Mouse (Mus musculus): ENCODE measurements around the gene Alg10b. TPM values are rescaled to one million over a fixed set of nuclear protein-coding genes. Genes with fewer than 3 reads are reported as not detected.
"Not testable (repeated sequence)": the region's sequence is repeated elsewhere in the genome, so short reads cannot be mapped to it uniquely, and the experiment has no call there.

Alg10b gene
- 30.7 and 42.1 TPM in 2 replicates for polyA plus RNA-seq (2014; fragmentation: Nextera tagmentation; extraction: Ambion mirVana)

DNA sequence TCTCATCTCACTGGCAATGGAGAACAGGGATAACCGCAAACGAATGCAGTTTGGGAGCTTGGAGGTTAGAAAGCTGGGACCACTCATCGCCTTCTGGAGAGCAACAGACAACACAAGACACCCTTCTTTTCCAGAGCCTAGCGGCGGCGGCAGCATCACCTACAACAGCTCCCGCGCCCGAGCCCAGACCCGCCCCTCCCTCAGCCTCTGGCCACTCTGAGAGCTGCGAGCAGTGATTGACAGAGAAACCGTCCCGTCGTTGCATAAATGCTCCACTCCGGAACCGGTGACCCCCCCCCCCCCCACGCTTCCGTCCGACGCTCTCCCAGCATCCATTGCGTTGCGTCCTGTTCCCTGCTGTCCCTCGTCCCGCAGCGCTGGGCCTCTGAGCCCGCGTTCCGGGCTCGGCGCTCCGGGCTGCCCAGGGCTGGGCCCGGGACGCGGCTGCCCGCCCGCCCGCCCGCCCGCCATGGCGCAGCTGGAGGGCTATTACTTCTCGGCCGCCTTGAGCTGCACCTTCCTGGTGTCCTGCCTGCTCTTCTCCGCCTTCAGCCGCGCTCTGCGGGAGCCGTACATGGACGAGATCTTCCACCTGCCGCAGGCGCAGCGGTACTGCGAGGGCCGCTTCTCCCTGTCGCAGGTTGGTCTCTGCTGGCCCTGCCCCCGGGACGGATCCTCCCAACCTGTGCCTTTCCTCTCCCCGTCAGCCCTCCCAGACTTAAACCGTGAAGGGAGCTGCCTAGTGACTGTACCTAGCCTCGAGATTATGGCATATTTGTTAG lies at the start of gene Alg10b:
Alg10b (plus strand) TSS at position 343 of the 782 bp plus-strand sequence.
- Histone ChIP-seq H3K4me2 (replicated peaks; ENCODE audit: low read depth, low read length) (peak within 1 kb of the TSS; percentile 65), H3K27ac (ENCODE audit: low read depth, low read length) (peak within 1 kb of the TSS; percentile 85; the same call in 1 of the 2 replicates), H3K4me3 (ENCODE audit: low read length) (peak within 1 kb of the TSS; percentile 91), H3K9ac (ENCODE audit: low read depth, low read length) (peak within 1 kb of the TSS; percentile 90), H3K27me3 (ENCODE audit: control insufficient read depth, insufficient read depth, low read length) (no peaks in the 10 kb centered on the region), H3K4me1 (ENCODE audit: control insufficient read depth, insufficient read depth, low read length) (peaks cover 6% of the 10 kb centered on the region; the same call in 1 of the 2 replicates), H3K9me3 (ENCODE audit: control insufficient read depth, low read length) (no peaks in the 10 kb centered on the region), H3K36me3 (ENCODE audit: control insufficient read depth, insufficient read depth, low read length) (peaks cover 24% of the 10 kb centered on the region)
- ATAC-seq (ENCODE audit: low FRiP score, low TSS enrichment): peak; percentile 100
- WGBS: under 1% methylated on average over 44 of the region's 59 CpGs

DNA sequence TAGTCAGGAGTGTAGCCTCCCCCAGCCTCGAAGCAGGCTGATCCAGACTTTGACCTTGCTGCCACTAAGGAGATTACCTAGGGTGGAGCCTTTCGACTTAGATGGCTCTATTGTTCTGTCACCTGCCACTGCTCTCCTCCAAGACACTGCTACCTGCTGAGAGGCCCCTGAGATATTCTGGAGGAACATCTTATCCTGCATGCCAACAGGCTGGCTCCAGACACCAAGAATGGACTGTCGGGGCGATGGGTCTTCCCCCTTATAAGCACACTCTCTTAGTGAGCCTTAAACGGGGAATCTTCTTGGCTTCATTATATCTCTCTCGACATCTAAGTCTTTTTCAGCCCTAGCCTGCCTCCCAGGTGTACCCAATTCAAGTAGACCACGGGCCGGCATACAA lies 41.0 kb upstream of the Alg10b start:
- H3K27ac ChIP-seq (ENCODE audit: low read depth, low read length); H3K4me2 ChIP-seq (replicated peaks; ENCODE audit: low read depth, low read length); ATAC-seq (ENCODE audit: low FRiP score, low TSS enrichment); H3K4me1 ChIP-seq (ENCODE audit: control insufficient read depth, insufficient read depth, low read length); H3K9ac ChIP-seq (ENCODE audit: low read depth, low read length); H3K4me3 ChIP-seq (ENCODE audit: low read length); H3K36me3 ChIP-seq (ENCODE audit: control insufficient read depth, insufficient read depth, low read length); H3K27me3 ChIP-seq (ENCODE audit: control insufficient read depth, insufficient read depth, low read length); H3K9me3 ChIP-seq (ENCODE audit: control insufficient read depth, low read length): not testable (repeated sequence)
- WGBS: 81% methylated on average over 8 of the region's 8 CpGs

DNA sequence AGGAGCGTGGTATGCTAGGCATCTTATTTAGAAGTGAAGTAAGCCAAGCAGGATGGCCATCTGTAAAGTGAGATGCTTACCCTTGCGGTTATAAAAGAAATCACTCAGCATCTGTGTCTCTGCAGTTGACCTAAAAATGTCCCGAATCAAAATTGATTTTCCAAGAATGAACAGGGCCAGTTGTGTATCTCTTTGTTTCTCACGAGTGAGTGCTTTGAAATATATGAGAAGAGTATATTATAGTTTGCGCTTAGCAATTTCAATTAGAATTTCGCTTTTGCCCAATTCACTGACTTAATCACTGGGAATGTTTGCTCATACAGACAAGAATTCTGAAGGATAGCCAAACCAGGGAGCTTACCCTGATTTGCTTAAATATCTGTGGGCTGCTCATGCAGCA lies 40.6 kb upstream of the Alg10b start:
- H3K4me3 ChIP-seq (ENCODE audit: low read length): no peak overlapping the region
- no peak overlapping the region for H3K4me2 ChIP-seq (replicated peaks; ENCODE audit: low read depth, low read length)
- H3K4me1 ChIP-seq (ENCODE audit: control insufficient read depth, insufficient read depth, low read length): no peaks in the 10 kb centered on the region
- no peaks in the 10 kb centered on the region for H3K36me3 ChIP-seq (ENCODE audit: control insufficient read depth, insufficient read depth, low read length)
- H3K9ac ChIP-seq (ENCODE audit: low read depth, low read length): no peak overlapping the region
- H3K9me3 ChIP-seq (ENCODE audit: control insufficient read depth, low read length): no peaks in the 10 kb centered on the region
- no peak overlapping the region for H3K27ac ChIP-seq (ENCODE audit: low read depth, low read length)
- no peak for ATAC-seq (ENCODE audit: low FRiP score, low TSS enrichment)
- H3K27me3 ChIP-seq (ENCODE audit: control insufficient read depth, insufficient read depth, low read length): no peaks in the 10 kb centered on the region
- WGBS: 91% methylated on average over 6 of the region's 6 CpGs

DNA sequence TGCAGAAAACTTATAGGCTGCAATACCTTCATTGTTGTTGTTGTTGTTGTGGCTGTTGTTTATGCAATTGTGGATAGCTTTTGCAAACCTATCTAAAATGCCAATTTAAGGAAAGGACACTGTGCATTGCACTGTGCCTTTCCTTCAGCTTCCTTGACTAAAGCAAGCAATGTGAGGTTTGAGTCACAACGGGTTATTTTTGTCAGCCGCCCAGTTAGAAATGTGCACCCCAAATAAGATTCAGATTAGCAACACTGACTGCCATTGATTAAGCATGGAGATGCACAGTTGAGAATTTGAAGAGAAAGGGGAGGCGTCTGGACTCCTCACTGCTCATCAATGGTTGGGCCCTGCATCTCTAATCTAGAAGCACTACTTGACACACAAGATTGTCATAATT lies 39.4 kb upstream of the Alg10b start:
- Histone ChIP-seq H3K36me3 (ENCODE audit: control insufficient read depth, insufficient read depth, low read length) (no peaks in the 10 kb centered on the region), H3K27ac (ENCODE audit: low read depth, low read length) (no peak overlapping the region), H3K9me3 (ENCODE audit: control insufficient read depth, low read length) (no peaks in the 10 kb centered on the region), H3K4me1 (ENCODE audit: control insufficient read depth, insufficient read depth, low read length) (no peaks in the 10 kb centered on the region), H3K4me2 (replicated peaks; ENCODE audit: low read depth, low read length) (no peak overlapping the region), H3K27me3 (ENCODE audit: control insufficient read depth, insufficient read depth, low read length) (no peaks in the 10 kb centered on the region), H3K9ac (ENCODE audit: low read depth, low read length) (no peak overlapping the region), H3K4me3 (ENCODE audit: low read length) (no peak overlapping the region)
- no peak for ATAC-seq (ENCODE audit: low FRiP score, low TSS enrichment)
- WGBS: 93% methylated on average over 3 of the region's 3 CpGs

DNA sequence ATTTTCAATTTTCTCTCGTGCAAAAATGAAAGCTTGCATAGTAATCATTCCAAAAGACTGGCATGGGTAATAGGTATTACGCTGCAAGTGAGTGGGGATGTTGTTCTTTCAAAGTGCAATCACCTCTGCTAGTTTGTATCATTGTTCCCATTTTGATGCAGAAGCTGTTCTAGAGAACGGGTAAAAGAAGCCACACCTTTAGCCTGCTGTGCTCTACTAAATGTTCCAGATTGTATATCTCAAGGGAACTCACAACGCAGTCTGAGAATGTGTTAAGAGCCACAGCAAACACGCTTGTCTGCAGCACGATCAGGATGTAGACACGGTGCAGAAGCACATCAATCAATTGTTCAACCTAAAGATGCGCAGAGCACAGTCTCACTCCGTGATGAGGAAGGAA lies 34.6 kb upstream of the Alg10b start:
- H3K4me1 ChIP-seq (ENCODE audit: control insufficient read depth, insufficient read depth, low read length): no peaks in the 10 kb centered on the region
- no peak overlapping the region for H3K27ac ChIP-seq (ENCODE audit: low read depth, low read length)
- H3K36me3 ChIP-seq (ENCODE audit: control insufficient read depth, insufficient read depth, low read length): no peaks in the 10 kb centered on the region
- no peak for ATAC-seq (ENCODE audit: low FRiP score, low TSS enrichment)
- H3K9ac ChIP-seq (ENCODE audit: low read depth, low read length): no peak overlapping the region
- no peak overlapping the region for H3K4me2 ChIP-seq (replicated peaks; ENCODE audit: low read depth, low read length)
- H3K4me3 ChIP-seq (ENCODE audit: low read length): no peak overlapping the region
- H3K9me3 ChIP-seq (ENCODE audit: control insufficient read depth, low read length): 0 out of 2 replicates have a peak, but pooled peaks cover 3% of the 10 kb centered on the region
- WGBS: 81% methylated on average over 9 of the region's 9 CpGs
- no peaks in the 10 kb centered on the region for H3K27me3 ChIP-seq (ENCODE audit: control insufficient read depth, insufficient read depth, low read length)

DNA sequence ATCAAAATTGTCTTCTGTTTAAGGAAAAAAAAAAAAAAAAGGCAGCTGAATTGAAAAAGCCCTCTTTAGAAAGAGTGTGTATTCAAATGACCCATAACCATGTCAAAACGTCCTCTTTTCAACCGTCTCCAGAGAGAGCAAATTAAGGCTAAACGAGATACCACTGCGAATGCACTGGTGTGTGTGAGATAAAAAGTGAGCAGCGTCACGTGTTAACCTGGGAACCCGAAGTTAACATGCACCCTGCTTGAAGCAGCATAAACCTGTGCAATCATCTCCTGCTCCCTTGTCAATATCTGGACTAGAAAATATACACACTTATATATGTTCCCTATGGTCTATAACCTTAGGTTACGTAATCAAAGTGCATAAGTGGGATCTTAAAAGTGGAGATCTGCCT lies 10.2 kb upstream of the Alg10b start:
- Histone ChIP-seq H3K9me3 (ENCODE audit: control insufficient read depth, low read length) (no peaks in the 10 kb centered on the region), H3K4me2 (replicated peaks; ENCODE audit: low read depth, low read length) (no peak overlapping the region), H3K27ac (ENCODE audit: low read depth, low read length) (no peak overlapping the region), H3K4me1 (ENCODE audit: control insufficient read depth, insufficient read depth, low read length) (no peaks in the 10 kb centered on the region), H3K27me3 (ENCODE audit: control insufficient read depth, insufficient read depth, low read length) (no peaks in the 10 kb centered on the region), H3K4me3 (ENCODE audit: low read length) (no peak overlapping the region), H3K36me3 (ENCODE audit: control insufficient read depth, insufficient read depth, low read length) (no peaks in the 10 kb centered on the region), H3K9ac (ENCODE audit: low read depth, low read length) (no peak overlapping the region)
- ATAC-seq (ENCODE audit: low FRiP score, low TSS enrichment): no peak
- 83% methylated on average over 8 of the region's 8 CpGs for WGBS

DNA sequence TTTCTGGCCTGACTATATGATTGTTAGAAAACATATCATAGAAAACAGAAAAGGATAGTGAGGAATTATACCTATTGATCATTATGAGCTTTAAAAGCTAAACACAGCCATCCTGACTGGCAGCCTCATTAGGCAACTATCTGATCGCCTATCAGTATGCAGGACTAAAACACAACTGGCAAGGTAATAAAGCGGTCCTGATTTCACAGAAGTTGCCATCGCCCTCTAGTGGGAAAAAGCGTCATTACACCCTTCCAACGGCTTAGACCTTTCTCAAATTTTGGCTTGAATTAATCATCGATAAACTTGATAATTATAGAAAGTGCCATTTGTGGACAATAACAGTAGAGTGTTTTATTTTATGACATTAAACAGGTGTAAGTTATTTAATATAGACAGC lies 9.2 kb upstream of the Alg10b start:
- no peaks in the 10 kb centered on the region for H3K27me3 ChIP-seq (ENCODE audit: control insufficient read depth, insufficient read depth, low read length)
- 18% methylated on average over 6 of the region's 6 CpGs for WGBS
- H3K4me2 ChIP-seq (replicated peaks; ENCODE audit: low read depth, low read length): no peak overlapping the region
- no peaks in the 10 kb centered on the region for H3K4me1 ChIP-seq (ENCODE audit: control insufficient read depth, insufficient read depth, low read length)
- H3K36me3 ChIP-seq (ENCODE audit: control insufficient read depth, insufficient read depth, low read length): no peaks in the 10 kb centered on the region
- no peak overlapping the region for H3K9ac ChIP-seq (ENCODE audit: low read depth, low read length)
- 0 out of 2 replicates have a peak, but pooled peaks have one; percentile 60 for ATAC-seq (ENCODE audit: low FRiP score, low TSS enrichment)
- H3K9me3 ChIP-seq (ENCODE audit: control insufficient read depth, low read length): no peaks in the 10 kb centered on the region
- no peak overlapping the region for H3K4me3 ChIP-seq (ENCODE audit: low read length)
- no peak overlapping the region for H3K27ac ChIP-seq (ENCODE audit: low read depth, low read length)

DNA sequence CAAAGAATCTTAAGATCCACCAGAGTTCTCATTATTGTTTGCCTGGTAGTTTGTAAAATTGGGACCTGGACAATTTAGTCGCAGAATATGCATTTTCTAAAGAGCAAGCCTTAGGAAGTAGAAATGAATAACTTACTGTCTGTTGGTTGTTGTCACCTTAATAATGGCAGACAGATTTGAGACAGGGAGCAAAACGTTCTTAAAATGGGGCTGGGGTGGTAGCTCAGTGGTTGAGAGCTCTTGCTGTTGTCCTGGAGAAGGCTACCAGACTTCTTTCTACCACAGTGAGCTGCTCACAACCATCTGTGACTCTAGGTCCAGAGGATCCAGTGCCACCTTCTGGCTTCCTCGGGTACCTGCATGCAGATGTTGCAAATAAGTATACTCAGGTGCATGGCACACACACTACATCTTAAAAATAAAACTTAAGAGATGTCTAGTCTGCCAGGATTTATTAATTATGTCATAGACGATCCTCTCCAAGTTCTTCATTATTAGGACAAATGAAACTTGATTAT lies 1.0 kb downstream of the Alg10b start:
- Histone ChIP-seq H3K4me1 (ENCODE audit: control insufficient read depth, insufficient read depth, low read length) (peaks cover 6% of the 10 kb centered on the region; the same call in 1 of the 2 replicates), H3K4me2 (replicated peaks; ENCODE audit: low read depth, low read length) (peak overlapping the region; percentile 65), H3K9me3 (ENCODE audit: control insufficient read depth, low read length) (no peaks in the 10 kb centered on the region), H3K27me3 (ENCODE audit: control insufficient read depth, insufficient read depth, low read length) (no peaks in the 10 kb centered on the region), H3K4me3 (ENCODE audit: low read length) (peak overlapping the region; percentile 91), H3K36me3 (ENCODE audit: control insufficient read depth, insufficient read depth, low read length) (peaks cover 33% of the 10 kb centered on the region), H3K27ac (ENCODE audit: low read depth, low read length) (no peak overlapping the region), H3K9ac (ENCODE audit: low read depth, low read length) (peak overlapping the region; percentile 90; the same call in 1 of the 2 replicates)
- no peak for ATAC-seq (ENCODE audit: low FRiP score, low TSS enrichment)
- 66% methylated on average over 4 of the region's 4 CpGs for WGBS

DNA sequence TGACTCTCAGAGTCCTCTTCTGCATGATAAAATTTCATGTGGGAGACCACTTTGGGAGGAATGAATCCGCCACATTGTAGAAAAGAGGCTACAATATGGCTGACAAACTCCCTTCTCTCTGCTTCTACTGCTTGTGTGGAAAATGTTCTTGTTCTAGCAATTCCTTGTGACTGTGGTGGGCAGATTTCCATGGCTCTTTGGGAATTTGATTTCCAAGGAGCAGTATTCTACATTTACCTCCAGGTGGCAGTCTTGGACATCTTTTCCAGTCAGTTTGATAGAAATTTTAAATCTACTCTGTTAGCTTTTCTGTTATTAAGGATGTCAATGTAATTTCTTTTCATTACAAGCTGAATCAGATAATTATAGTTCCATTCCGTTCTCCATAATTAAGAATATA lies 13.5 kb downstream of the Alg10b start:
- H3K9ac ChIP-seq (ENCODE audit: low read depth, low read length): no peak overlapping the region
- H3K27ac ChIP-seq (ENCODE audit: low read depth, low read length): no peak overlapping the region
- peaks cover 8% of the 10 kb centered on the region; the same call in 1 of the 2 replicates for H3K36me3 ChIP-seq (ENCODE audit: control insufficient read depth, insufficient read depth, low read length)
- no peaks in the 10 kb centered on the region for H3K4me1 ChIP-seq (ENCODE audit: control insufficient read depth, insufficient read depth, low read length)
- ATAC-seq (ENCODE audit: low FRiP score, low TSS enrichment): no peak
- no peak overlapping the region for H3K4me3 ChIP-seq (ENCODE audit: low read length)
- WGBS: 34% methylated on average over 2 of the region's 2 CpGs
- no peak overlapping the region for H3K4me2 ChIP-seq (replicated peaks; ENCODE audit: low read depth, low read length)
- no peaks in the 10 kb centered on the region for H3K9me3 ChIP-seq (ENCODE audit: control insufficient read depth, low read length)
- no peaks in the 10 kb centered on the region for H3K27me3 ChIP-seq (ENCODE audit: control insufficient read depth, insufficient read depth, low read length)
